Mouse (Mus musculus) induced T-regulatory cell, adult 2 months (primary cell): ENCODE measurements around the gene Cd82.
A peak's percentile ranks its signal among the peaks of the same experiment; 100 is the strongest.

Experiments
- DNase-seq: peaks from one replicate; pipeline ENCODE4 v3.0.0-alpha.2; 2012; ENCODE audit warnings: low read depth

Gene Cd82

GRCm38 (mm10) chr2:93466314-93466713 is 3.4 kb upstream of the Cd82 start:
- no peak for DNase-seq

- DNase-seq, result peak; percentile 99
Observed at GRCm38 (mm10) chr2:93461869-93462714, 848 bp downstream of the Cd82 start.

GRCm38 (mm10) chr2:93460786-93461469 is 2.0 kb downstream of the Cd82 start:
- DNase-seq, result peak; percentile 89

DNA sequence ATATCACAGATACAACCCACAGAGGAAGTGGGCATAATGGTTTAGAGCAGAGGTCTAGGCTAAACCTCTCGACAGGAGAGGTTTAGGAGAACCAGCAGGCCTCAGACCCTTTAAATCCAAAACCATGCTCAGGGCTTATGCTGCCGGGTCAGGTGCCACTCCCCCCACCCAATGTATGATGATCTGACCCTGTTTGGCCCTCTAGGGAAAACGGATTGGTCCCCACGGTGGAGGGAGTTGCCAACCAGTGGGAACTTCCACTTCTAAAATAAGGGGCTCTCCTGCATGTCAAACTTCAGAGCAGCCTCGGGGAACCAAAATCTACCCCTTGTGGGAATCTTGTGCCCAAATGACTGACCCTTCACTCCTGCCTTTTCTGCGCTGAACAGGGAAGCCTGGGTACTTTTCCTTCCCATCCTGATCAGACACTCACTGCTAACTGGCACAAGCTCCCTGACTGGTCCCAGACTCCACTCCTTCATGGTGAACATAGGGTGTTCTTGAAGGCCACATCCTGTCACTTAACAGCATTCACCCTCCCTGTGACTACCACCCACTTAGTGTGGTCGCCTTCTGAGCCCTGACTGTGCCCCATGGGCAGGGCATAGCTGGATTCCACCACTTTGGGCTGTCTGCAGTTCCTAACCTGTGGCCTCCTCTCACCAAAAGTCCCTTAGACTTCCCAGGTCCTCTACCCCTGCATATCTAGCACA is 3.6 kb downstream of the Cd82 start:
- peak; percentile 89 for DNase-seq

DNA sequence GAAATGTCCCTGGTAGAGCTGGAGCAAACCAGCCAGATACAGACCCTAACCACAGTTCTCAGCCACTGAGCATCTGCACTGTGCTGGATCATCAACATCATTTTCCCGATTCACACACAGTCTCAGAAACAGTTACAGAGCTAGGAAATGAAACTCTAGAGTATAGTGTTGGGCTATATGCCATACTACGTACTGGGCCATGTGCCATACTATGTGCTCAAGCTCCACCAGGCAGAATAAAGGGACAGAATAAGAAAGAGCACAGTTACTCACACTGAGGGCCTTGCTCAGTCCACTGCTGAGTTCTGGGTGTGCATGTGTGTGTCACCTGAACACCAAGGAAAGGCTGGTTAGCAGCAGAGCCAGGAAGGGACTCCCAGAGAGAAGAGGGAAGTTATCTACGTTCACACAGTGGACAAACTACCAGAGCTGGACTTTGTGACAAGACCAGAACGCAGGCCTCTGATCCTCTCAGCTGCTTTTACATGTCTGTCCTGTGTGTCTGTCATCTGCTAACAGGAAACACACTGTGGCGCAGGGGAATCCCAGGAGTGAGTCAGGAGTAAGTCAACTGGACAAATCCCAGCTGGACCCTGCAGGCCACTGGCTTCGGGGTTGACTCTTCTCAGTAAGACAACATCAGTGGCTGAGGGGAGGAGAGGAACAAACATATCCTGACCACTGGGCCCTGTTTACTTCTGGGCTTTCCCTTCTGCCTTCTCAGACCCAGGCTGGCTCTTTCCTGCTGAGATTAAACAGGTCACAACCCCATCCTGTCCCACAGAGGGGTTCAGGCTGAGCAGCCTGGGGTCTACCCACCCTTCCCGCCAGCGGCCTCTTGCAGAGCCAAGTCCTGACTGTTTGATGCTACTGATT is 4.4 kb downstream of the Cd82 start:
- DNase-seq, result no peak

GRCm38 (mm10) chr2:93457426-93458130 is 5.4 kb downstream of the Cd82 start:
- DNase-seq, result peak; percentile 56

DNA sequence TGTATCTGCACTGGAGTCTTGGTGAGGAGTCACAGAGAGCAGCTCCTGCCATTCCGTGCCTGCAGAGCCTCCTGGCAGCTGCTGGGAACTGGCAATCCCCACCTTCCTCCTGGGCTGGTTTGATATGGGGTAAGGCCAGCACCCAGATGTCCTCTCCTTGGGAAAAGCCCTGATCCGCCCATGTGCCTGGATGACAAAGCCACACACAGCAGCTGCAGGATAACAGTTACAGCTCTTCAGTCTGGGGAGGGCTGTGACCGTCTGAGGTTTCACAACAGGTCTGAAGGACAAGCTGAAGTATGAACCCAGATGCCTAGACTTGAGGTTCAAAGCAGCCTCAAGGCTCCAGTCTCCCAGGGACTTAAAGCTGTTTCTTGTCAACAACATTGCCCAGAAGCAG is 6.8 kb downstream of the Cd82 start:
- DNase-seq, result peak; percentile 67

DNA sequence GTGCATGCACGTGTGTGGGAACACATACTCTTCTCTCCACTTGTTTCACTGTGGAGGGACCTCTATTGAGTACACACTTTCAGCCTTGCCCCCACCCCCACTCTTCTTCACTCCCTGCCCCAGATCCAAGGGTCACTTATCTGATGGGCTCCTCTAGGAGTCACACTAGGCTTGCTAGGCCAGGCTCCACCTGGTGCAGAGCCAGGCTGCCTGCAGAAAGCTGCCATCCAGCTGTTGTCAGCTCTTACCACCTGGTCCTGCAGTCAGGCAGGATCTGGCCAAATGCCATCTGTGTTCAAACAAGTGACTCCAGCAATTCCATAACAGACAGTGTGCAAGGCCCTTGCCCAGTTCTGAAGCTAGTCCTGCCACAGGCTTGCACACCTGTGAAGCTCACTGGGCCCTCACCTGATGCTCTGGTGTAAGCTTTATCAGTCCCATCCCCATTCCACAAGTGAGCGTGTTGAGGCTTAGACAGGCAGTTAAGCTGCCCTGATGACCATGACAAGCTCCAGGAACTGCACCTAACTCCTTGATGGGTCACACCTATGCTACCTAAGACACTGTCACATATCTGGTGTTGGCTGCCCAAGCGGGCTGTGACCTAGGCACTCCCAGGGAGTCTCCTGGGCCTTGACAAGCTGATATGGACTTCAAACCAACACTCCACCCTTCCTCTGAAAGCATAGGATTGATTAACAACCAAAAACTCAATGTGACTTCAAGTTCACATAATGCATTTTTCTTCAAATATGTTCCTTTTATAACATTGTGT is 7.9 kb downstream of the Cd82 start:
- no peak for DNase-seq

- DNase-seq, result peak; percentile 90
Observed at GRCm38 (mm10) chr2:93454334-93454733, 8.6 kb downstream of the Cd82 start.

DNA sequence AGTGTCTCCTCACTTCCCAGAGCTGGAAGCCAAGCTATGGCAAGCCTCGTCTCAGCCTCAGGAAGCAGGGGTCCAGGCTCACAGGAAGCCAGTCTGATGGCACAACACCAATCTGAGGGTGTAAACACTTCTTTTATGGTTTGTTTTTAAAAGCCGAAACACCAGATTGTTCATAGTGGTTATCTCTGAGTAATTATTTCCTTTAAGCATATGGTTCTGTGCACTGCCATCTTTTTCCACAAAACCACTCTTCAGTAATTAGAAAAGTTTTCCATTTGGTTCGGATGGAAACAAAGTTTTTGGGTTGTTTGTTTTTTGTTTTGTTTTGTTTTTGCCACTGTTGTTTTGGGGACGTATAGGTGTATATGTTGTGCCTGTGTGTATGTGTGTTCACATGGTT is 9.9 kb downstream of the Cd82 start:
- DNase-seq, result peak; percentile 87

DNA sequence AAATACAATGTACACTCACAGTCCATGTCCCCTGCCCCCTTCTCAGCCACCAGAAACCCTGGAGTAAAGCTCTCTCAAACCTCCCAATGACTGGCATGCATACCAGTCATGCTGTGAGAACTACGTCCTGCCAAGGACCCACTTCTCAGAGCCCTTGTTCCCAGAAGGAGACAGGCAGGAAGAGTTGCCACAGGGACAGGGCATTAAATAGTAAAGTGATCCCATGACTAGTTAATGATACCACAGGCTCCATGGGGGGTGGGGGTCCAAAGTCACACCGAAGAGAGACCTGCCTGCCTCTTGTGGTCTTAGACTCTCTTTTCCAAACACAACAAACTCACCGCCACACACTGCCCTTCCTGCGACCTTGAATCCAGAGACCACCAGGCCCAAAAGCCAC is 10.4 kb downstream of the Cd82 start:
- no peak for DNase-seq

- no peak for DNase-seq
Observed at GRCm38 (mm10) chr2:93452057-93452456, 10.9 kb downstream of the Cd82 start.

GRCm38 (mm10) chr2:93451219-93451938 is 11.6 kb downstream of the Cd82 start:
- peak; percentile 68 for DNase-seq

DNA sequence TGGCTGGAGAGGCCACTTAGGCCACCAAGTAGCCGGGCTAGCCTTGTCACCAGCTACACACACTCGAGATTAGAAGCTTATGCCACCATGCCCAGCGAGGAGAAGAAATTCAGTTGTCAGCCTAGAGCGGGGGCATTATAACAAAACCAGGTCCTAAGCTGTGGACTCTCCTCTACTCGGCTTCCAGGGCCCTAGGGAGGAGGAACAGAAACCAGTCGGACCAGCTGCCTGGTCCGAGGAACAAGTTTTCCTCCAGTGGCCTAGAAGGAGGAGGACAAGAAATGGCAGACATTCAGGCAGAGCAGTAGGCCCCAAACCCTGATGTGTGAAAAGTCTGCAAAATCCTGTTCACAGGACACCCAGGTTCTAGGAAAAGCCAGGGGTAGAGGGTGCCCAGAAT is 12.2 kb downstream of the Cd82 start:
- no peak for DNase-seq

DNA sequence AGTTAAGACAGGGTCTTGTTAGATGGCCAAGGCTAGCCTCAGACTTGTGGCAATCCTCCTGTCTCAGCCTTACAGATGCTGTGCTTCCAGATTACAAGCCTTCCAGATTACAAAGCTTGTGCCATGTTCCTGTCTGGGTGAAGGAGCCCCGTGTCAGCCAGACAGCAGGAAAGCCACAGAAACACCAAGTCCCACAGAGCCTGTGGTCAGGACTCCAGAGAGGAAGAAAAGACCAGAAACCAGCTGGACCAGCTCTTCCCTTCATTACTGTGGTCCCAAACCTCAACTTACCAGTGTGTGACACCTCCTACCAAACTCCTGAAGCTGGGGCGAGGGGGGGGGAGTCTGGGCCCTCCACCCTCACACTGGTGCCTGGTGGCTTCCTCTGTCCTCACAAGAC is 13.3 kb downstream of the Cd82 start:
- peak; percentile 57 for DNase-seq

DNA sequence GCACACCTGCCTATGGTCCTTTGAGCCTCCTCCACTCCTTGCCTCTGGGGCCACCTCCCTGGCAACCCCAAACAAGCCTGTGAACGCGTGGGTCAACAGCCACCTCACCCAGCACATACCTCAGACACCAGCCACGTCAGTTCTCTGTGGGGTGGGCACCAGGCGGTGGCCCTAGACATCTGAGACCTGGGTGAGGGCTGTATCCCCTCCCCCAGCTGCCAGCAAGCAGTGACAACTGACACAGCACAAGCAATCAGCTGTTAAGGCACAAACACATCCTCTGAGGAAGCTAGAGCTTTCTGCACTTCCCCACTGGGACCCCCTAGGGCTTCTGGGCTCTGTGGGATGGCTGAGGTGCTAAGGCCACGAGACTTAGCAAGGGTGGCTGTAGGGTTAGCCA is 14.2 kb downstream of the Cd82 start:
- DNase-seq, result peak; percentile 55

DNA sequence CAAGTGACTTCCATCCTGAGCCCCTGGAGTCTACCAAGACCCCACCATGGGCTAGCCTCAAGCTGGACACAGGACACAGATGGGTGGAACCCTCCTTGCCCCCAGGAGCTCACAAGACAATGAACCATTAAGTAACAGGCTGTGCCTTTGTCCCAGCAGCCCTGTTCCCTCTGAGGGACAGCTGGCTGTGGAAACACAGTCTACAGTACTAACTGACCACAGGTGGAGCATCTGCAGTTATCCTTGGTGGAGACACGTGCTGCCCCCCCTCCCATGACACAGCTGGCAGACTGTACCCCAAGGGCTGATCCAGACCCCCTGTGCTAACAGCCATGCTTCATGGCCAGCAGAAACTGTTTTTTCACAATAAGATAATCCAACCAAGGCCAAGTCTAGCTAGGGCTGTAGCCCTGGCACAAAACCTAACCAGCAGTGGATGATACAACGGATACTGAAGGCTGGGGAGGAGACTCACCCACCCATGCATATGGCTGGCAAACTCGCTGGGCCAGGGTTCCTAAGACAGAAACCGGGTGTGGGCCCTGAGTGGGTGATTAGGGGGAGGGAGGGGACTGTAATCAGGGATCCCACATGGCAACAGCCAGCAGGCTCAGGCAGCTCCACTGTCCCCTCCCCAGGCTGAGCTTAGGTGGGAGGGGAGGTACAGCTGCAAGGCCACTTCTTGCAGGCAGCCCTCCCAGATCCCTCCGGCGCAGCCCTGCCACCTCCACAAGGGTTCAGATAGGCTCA is 15.3 kb downstream of the Cd82 start:
- peak; percentile 40 for DNase-seq

- peak; percentile 52 for DNase-seq
Observed at GRCm38 (mm10) chr2:93446606-93447353, 16.2 kb downstream of the Cd82 start.
